Mouse (Mus musculus): ENCODE measurements around the gene Spats2l.

Spats2l gene

GRCm38 (mm10) chr1:57774001-57774667, at the start of gene Spats2l:
Gene Spats2l, plus strand, starts transcription at chr1:57774162.
- DNase-seq (ENCODE audit: low read depth): peak; percentile 21

- no peak for DNase-seq (ENCODE audit: low read depth)
Measured at GRCm38 (mm10) chr1:57725268-57725667, 48.7 kb upstream of the Spats2l start.

GRCm38 (mm10) chr1:57735877-57736276, 38.1 kb upstream of the Spats2l start:
- DNase-seq (ENCODE audit: low read depth): no peak

GRCm38 (mm10) chr1:57741740-57742139, 32.2 kb upstream of the Spats2l start:
- no peak for DNase-seq (ENCODE audit: low read depth)

- DNase-seq (ENCODE audit: low read depth): no peak
Measured at GRCm38 (mm10) chr1:57742266-57742665, 31.7 kb upstream of the Spats2l start.

GRCm38 (mm10) chr1:57751781-57752180, 22.2 kb upstream of the Spats2l start:
- no peak for DNase-seq (ENCODE audit: low read depth)

- DNase-seq (ENCODE audit: low read depth): no peak
Measured at GRCm38 (mm10) chr1:57766396-57766795, 7.6 kb upstream of the Spats2l start.

GRCm38 (mm10) chr1:57773326-57773725, 636 bp upstream of the Spats2l start:
- no peak for DNase-seq (ENCODE audit: low read depth)

GRCm38 (mm10) chr1:57774668-57775495, 920 bp downstream of the Spats2l start:
- DNase-seq (ENCODE audit: low read depth): peak; percentile 9

- DNase-seq (ENCODE audit: low read depth): no peak
Measured at GRCm38 (mm10) chr1:57775496-57775790, 1.5 kb downstream of the Spats2l start.

GRCm38 (mm10) chr1:57776671-57777281, 2.8 kb downstream of the Spats2l start:
- DNase-seq (ENCODE audit: low read depth): no peak

GRCm38 (mm10) chr1:57784300-57784699, 10.3 kb downstream of the Spats2l start:
- no peak for DNase-seq (ENCODE audit: low read depth)

GRCm38 (mm10) chr1:57789831-57790230, 15.9 kb downstream of the Spats2l start:
- DNase-seq (ENCODE audit: low read depth): peak; percentile 10

- DNase-seq (ENCODE audit: low read depth): no peak
Measured at GRCm38 (mm10) chr1:57792212-57792611, 18.2 kb downstream of the Spats2l start.

GRCm38 (mm10) chr1:57795838-57796237, 21.9 kb downstream of the Spats2l start:
- no peak for DNase-seq (ENCODE audit: low read depth)

- DNase-seq (ENCODE audit: low read depth): no peak
Measured at GRCm38 (mm10) chr1:57799398-57799797, 25.4 kb downstream of the Spats2l start.

- no peak for DNase-seq (ENCODE audit: low read depth)
Measured at GRCm38 (mm10) chr1:57800846-57801245, 26.9 kb downstream of the Spats2l start.

GRCm38 (mm10) chr1:57806126-57806525, 32.2 kb downstream of the Spats2l start:
- no peak for DNase-seq (ENCODE audit: low read depth)

GRCm38 (mm10) chr1:57807882-57808281, 33.9 kb downstream of the Spats2l start:
- no peak for DNase-seq (ENCODE audit: low read depth)

- DNase-seq (ENCODE audit: low read depth): no peak
Measured at GRCm38 (mm10) chr1:57810221-57810620, 36.3 kb downstream of the Spats2l start.

- no peak for DNase-seq (ENCODE audit: low read depth)
Measured at GRCm38 (mm10) chr1:57817103-57817502, 43.1 kb downstream of the Spats2l start.

GRCm38 (mm10) chr1:57820428-57820997, 46.6 kb downstream of the Spats2l start:
- DNase-seq (ENCODE audit: low read depth): no peak

Measured in fibroblast of lung, adult 2 months (primary cell).